Mouse (Mus musculus) thymus, postnatal 4 days (tissue): ENCODE measurements around the gene Rpl10a.
"Not testable (repeated sequence)": the region's sequence is repeated elsewhere in the genome, so short reads cannot be mapped to it uniquely, and the experiment has no call there.

ENCODE experiments used
- DNase-seq: peaks from one replicate; pipeline ENCODE4 v3.0.0; 2021

Rpl10a gene

DNA sequence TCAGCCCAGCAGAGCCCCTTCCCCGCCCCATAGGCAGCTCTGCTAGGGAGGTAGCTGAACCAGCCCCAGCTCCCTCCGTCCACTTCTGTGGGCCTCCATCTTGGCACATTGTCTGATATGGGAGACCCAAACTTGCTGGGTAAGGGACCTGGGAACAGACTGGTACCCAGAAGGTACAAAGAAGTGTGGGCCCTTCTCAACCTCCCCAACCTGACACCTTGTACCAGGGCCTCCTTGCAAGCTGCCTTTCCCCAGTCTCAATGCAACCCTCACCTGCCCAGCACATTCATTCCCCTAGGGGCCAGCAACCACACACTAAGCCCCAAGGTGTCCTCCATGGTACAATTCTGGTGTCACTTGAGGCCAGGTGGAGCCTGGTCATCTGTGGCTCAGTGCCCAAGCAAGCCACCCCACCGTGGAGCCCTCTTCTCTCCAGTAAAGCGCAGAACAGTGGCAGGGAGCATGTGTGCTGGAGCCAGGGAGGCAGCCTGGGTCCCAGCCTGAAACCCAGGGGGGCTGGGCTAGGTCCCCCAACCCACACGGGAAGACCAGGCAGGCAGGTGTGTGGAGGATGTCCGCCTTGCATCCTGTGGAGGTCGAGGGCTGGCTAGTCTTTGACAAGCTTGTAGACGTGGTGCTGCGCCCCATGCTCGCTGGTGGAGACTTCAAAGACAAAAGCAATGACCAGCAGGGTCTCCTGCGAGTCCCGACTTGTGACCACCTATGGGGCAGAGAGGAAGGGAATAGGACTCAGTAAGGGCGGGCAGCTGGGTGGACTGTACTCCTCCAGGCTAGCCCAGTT, 4.0 kb downstream of the Rpl10a start:
- DNase-seq, result no peak

DNA sequence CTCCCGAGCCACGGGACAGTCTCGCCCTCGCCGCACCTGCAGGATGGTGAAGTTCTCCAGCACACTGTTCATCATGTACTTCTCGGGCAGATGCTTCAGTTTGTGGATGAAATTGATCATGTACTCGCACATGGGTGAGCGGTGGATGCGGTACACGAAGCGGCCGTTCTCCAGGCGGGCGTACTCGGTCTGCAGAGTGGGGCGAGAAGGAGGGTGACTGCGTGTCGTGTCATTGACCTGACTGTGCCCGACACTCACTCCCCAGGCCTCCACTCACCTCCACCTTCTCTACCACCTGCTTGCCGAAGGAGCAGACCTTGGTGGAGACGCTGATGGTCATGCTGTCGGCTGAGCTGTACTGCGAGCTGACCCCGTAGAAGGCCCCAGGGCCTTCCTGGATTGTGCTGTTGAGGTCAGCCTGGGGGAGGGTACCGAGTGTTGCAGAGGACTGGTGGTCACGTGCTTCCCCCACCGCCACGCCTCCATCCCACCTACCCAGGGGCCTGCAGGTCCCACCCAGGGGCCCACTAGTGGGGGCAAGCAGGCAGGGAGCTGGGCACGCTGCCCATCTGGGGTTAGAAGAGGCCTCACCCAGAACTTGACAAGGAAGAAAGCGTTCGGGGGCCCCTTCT, 4.8 kb downstream of the Rpl10a start:
- no peak for DNase-seq

DNA sequence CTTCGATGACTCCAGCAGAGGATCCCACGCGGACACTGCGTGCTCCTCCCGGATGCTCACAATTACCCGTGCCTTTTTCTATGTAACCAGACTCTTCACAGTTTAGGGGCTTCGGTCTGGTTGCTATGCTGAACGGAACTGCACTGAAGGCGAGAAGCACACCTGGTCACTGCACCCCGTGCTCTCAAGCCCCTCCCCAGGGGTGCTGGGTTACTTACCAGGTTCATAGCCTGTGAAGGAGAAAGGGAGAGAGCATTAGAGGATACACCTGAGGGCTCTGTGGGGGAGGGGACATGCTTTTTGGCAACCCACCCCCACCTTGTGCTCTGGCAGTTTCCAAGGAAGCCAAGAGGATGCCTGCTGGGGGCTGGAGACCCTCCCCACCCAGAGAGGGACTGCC, 7.0 kb downstream of the Rpl10a start:
- DNase-seq, result no peak

DNA sequence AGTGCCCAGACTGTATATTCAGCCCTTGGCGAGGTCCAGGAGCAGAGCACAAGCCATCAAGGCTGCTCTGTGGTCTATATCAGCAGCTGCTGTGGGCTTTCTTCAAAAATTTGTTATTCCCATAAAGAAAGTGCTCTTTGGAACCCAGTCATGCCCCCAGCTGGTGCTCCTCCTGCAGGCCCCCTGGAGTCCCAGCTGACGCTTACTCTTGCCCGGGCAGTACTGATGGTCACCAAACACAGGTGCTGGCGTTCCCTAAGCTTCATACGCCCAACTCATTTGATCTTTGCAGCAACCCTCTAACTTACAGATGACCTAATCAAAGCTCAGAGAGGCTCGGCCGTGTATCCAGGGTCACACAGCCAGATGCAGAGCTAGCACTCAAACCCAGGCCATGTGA, 9.3 kb downstream of the Rpl10a start:
- DNase-seq, result no peak

DNA sequence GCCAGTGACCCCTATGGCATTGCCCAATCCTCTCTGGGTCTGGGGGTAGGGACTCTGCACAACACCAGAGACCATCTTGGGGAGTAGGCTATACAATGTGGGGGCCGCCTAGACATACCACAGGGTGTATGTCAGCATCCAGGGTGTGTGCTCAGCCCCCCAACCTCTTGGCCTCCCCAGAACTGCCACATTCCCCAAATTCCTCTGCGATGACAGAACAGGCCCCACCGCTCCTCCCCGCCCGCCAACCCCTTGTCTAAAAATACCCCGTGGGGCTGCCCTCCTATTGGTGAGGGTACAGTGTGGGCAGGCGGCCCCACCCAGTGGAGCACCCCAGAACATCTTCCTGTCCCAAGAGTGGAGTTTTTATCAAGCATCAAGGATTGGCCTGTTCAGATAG, 12.3 kb downstream of the Rpl10a start:
- DNase-seq, result no peak

DNA sequence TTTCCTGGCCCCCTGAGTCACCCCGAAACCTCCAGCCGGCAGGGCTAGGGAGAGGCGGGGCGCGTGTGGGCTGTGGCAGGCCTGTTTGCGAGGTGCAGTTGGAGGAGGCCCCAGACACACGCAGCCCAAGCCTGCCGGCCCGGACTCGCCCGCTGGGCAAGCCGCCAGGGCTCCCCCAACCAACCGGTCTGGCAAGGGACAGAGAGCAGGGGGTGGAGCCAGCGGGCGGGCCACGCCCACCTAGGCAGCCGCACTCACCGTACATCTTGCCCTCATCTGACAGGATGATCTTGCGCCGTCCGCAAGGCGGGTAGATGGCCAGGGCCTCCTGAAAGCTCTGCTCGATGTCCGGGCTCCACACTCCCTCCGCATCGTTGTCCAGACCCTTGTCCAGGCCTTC, 12.8 kb downstream of the Rpl10a start:
- peak; percentile 54 for DNase-seq

DNA sequence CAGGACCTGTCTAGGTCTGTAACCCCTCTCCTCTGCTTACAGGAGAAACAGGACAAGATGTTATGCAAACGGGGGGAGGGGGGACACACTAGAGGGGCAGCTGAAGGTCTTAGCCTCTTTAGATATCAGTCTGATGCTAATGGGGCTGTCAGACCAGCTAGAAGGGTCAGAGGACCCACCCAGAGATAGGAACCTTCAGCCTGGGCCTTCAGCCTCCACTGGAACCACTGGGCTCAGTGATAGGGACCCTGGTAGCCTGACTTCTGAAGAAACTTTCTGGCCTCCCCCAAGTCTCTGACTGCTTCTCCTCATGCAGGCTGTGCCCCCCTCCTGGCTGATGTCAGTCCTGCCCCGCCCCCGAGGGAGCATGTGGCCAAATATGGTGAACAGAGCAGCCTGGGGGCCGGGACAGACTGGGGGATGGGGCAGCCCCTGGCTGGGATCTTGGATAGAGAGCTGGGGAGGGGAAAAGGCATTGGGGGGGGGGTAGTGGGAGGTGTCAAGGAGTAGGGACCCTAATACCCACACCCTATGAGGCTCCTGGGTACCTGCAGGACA, 15.9 kb downstream of the Rpl10a start:
- DNase-seq, result no peak

DNA sequence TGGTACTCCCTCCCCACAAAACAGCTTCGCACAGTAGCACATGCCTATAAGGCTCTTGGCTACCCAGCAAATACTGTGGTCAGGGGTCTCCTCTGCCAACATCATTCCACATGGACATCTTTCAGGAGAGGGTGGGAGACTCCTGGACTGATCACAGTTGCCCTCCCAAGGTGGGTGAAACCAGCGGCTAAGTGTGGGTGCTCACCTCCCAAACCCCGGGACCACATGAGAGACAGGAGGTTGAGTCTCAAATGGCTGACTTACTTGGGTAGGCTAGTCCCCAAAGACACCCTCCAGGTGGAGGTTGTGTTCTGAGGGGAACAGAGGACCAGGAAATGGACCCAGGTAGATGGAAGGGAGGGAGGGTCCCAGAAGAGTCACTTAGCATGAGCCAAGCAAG, 16.4 kb downstream of the Rpl10a start:
- no peak for DNase-seq

DNA sequence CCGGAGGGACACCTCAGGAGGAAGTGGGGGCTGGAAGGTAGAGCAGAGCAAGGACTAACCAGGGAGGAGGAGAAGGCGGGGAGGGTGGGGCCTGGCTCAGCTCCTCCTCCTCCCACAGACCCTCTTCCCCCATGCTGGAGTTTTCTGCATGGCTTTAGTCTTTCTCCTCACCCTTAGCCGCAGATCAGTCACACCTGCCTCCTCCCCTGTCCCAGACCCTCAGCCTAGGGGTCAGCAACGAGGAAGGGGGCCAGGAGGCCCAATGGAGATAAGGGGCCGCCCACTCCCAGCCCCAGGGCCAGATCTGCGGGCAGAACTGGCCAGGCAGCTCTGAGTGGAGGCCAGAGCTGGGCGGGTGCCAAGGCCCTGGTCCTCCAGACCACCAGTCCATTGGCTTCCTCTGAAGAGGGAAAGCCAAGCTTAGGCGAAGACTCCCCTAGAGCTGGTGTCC, 17.0 kb downstream of the Rpl10a start:
- DNase-seq, result no peak

DNA sequence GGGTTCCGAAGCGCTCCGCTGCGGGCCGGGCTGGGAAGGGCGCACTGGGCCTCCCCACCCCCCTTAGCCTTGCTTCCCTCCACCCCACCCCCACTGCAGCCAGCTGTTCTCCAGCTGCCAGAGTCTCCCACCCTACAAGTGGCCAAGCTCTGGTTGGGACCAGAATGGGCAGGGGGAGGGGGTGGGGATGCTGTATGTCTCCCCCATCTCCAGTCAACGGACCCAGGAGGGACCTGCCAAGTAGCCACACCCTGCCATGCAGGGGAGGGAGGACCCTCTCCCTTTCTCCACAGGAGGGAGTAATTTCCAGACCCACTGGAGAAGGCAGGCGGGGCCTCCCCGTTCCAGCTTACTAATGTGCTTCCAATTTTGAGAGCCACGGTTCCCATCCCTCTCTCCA, 17.6 kb downstream of the Rpl10a start:
- DNase-seq, result no peak

DNA sequence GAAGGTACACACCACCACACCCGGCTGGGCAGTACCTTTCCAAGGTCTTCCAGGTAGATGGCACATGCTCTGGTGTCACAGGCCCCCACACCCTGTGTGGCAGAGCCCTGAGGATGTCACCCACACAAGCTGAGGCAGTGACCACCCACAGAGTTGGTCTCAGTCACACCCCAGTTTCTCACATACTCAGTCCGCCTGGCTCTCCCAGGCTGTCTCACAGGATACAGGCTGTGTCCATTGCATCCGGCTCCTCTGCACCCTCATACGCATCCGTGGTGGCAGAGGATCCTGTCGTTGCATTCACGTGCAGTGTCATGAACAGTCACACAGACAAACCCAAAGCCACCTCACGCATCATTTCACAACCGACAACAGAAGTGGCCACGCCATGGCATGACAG, 19.1 kb downstream of the Rpl10a start:
- DNase-seq, result no peak

DNA sequence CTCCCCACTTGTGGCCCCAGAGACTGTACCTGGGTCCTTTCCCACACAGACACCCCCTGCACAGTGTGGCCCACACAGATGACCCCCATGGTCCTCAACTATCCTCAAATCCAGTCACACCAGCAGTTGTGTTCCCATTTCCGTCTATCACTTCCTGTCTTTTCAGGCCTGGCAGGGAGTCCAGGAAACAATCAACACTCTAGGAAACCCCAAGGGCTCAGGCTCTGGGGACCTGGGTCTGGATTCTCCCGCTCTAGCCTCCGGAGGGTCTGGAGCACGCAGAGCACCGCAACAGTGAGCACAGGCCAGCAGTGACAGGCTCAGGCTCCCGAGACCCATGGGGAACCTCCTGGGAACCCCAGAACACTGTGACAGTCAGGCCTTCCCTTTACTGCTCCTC, 19.9 kb downstream of the Rpl10a start:
- DNase-seq, result no peak

DNA sequence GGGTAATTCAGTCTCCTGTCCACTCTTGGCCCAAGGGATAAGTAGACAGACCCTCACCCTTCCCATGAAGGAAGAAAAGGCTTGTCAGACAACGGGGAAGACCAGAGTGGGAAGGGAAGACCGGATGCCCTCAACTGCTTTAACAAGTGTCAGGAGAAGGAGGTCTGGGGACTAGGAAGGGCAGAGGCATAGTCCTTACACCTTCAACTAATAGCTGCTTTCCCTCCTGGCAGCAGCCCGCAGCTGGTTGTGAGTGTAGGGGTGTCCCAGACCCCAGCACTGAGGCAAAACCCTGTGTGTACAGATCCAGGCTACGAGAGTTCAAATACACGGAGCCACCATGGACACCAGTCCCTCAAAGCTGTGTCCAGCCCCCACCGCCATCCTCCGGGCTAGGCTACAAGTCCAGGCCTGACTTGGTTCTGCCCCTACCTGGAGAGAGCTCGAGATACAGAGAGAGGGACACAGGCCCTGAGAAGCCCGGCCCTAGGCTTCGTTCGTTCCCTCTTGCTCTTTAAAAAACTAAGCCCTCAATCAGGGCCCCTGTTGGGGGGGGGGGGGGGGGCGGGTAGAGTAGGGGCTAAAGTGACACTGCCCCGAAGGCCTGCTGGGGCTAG, 21.1 kb downstream of the Rpl10a start:
- no peak for DNase-seq

DNA sequence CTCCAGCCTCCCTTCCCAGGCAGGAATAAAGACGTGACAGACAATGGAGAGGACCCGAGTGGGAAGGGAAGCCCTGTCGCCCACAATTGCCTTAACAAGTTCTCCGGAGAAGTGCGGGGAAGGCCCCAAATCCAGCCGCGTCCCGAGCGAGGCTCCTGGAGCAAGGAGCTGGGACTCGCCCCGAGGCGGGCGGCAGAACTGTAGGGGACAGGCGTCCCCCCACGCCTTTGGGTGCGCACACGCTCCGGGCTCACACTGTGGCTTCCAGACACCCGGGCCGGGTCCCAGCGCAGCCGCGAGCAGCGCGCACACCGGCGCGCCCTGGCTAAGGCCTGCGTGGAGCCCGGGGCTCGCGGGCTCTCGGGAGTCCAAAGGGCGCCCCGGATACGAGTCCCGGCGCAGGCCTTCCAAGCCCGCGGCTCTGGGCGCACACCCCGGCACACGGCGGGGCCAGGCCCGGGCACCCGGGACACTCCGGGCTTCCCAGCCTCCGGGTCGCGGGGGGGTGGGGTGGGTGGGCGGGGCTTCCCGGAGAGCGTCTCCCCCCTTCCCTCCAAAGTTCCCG, 21.7 kb downstream of the Rpl10a start:
- peak; percentile 66 for DNase-seq

DNA sequence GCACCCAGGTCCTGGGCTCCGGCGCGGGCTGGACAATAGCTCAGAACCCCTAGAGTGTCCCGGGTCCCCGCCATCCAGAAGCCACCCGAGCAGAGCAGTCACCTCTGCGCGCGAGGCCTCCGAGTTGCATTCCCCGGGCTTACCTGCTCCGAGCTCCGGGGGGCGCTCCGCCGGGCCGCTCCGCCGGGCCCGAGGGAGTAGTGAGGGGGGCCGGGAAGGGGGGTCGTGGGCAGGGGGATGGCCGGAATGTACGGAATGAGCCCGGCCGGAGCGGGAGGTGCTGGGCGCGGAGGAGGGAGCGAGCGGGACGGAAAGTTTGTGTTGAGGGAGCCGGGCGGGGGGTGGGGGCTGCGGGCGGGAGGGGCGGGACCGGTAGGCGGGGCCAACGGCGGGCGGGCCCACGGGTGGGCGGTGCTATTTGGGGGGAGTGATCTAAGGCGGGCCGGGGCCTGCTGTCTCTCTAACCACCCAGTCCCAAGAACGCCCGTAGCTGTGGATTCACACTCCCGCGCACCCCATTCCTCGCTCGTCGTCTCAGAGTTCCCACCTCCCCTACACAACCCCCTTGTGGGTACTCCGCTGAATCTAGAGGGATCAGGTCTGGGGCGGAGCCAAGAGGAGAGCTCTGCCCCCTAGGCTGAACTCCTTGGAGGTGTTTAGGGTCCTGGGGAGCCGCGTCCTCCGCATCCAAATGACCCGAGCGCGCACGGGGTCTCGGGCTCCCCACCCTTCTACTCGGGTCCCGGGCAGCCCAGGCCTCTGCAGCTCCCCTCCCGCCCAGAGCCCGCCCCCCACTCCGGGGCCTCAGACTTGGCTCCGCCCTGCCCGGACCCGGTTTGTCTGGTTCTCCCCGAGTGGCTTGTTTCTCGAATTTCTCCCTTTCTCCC, 22.4 kb downstream of the Rpl10a start, which contains the start of gene Tead3:
Gene Tead3, minus strand, starts transcription at position 352 of the 887 bp plus-strand sequence.
- DNase-seq, result peak; percentile 93

DNA sequence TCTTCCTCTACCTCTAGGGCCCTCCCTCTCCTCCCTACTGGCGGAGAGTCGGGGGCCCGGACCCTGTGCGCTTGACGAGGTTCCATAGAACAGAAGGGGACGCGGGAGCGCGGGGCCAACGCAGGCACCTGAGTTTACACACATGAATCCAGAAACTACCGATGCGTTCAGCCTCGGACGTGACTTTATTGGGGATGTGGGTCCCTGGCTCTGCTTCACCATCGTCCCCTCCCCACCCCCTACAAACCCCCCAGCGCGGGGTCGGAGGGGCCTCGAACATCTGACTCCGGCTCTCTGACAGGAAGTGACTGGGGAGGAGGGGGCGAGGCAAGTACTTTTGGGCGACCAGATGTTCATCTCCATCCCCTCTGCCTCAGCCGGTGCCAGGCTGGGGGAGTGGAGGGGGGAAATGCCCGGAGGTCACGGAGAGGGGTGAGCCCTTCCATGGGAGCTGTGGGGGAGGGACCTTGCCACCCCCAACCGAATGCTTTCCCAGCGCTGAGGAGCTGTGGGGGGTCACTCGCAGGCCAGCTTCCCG, 23.2 kb downstream of the Rpl10a start:
- DNase-seq, result peak; percentile 64

DNA sequence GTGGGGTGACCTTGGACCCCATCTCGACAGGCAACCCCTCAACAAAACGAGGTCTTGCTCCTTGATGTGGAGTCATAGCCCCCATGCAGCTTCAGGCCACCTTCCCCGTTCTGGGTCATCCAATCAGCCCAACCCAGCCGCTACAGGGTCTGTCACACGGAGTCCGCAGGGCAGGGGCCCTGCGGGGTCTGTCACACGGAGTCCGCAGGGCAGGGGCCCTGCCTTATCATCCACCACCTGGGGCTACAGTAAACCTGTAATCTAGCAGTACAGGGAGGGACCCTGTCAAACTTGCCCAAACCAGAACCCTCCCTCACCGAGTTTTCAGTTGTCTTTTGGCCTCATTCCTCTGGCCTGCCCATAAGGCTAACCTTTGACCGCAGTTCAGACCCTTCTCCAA, 23.7 kb downstream of the Rpl10a start:
- no peak for DNase-seq

DNA sequence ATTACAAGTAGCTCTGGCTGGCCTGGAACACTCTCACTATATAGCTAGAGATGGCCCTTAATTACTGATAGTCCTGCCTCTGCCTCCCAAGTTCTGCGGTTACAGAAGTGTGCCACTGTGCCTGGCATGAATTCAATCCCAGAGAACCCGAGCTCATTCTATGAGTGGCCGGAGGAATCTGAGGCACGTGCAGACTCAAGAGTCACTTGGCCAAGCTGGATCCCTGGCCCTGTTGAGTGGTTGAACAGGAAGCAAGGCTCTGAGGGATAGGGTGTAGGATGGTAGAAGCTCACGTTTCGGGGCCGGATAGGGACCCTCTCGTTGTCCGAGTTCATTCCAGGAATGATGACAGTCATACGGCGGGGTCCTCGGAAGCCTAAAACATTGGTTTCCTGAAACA, 27.6 kb downstream of the Rpl10a start:
- no peak for DNase-seq

DNA sequence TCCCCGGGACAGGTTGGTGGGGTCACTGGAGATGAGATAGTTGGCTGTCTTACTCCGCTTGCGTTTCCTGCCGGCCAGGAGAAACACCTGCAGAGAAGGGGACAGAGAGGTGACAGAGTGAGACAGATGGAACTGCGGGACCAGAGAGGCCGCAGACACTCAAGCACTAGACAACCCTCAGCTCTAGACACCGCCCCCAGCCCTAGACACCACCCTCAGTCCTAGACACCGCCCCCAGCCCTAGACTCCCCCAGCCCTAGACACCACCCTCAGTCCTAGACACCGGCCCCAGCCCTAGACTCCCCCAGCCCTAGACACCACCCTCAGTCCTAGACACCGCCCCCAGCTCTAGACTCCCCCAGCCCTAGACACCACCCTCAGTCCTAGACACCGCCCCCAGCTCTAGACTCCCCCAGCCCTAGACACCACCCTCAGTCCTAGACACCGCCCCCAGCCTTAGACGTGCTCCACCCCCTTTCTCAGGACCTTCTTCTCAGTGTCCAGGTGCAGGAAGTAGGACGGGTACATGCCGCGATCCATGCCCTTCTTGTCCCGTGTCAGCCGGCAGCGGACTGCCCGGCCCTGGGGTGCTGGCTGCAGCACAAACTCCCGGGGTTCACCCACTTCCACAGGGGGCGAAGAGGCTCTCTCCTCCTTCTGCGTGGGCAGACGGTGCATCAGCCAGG, 30.4 kb downstream of the Rpl10a start:
- not testable (repeated sequence) for DNase-seq

DNA sequence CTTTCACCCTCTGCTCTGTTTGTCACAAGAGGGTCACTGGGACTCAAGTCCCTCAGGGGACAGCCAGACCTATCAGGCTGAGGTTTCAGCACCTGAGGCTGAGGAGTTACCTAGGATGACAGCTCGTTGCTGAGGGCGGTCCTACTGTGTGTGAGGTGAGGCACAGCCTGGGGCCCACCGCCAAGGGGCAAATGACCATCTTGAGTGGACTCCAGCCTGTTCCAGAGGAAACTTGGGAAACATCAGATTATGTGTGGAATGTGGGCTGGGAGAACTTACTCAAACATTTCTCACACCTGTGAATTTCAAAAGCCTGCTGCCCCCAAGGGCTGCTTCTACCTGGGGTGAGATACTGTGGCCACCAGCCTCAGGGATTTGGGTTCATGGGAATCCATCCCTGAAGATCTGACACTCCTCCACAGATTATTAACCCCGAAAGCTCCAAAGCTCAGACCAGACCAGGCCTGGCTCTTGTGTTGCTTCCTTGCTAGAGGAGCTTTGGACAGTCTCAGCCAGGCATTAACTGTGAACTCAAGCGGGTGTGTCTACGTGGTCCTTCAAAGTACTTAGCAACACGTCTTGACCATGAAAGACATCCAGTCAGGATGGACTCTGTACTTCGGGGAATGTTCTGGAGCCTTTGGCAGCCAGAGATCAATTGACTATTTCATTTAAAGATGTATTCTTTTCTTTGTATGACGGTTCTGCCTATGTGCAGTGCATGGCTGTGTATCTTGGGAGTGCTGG, 32.4 kb downstream of the Rpl10a start:
- DNase-seq, result no peak
